Mouse (Mus musculus) erythroblast, embryonic 14.5 days (primary cell): Measurements from ENCODE around the gene Hnrnph1.

Experiments used
- GATA1 ChIP-seq: IDR thresholded peaks from 2 replicates; pipeline ENCODE4 v1.6.1; 2012; ENCODE audit warnings: low read length, inconsistent platforms, mixed read lengths
- TAL1 ChIP-seq: IDR thresholded peaks from 3 replicates; pipeline ENCODE4 v1.6.1; 2012; ENCODE audit warnings: low read length, inconsistent platforms, mixed read lengths

- no peak for TF ChIP-seq GATA1
- no peak for TF ChIP-seq TAL1
These were observed 30.3 kb upstream of the Hnrnph1 start for GRCm38 (mm10) chr11:50346256-50347032.
